Mouse (Mus musculus): ENCODE data around the gene Ilf2. TPM values are rescaled to one million over a fixed set of nuclear protein-coding genes. Genes with fewer than 3 reads are reported as not detected.

Gene Ilf2
- polyA plus RNA-seq, 1 experiment from 2014 or later = 183 TPM

- peaks cover 27% of the 10 kb centered on the region for H3K4me1 ChIP-seq
- H3K27ac ChIP-seq (replicated peaks) = no peak overlapping the region
- ATAC-seq (ENCODE audit: insufficient number of reproducible peaks, low FRiP score, low TSS enrichment, low read depth) = no peak
- peak overlapping the region; percentile 88; the same call in 1 of the 2 replicates for H3K4me2 ChIP-seq (replicated peaks)
- no peaks in the 10 kb centered on the region for H3K27me3 ChIP-seq
- no peaks in the 10 kb centered on the region for H3K9me3 ChIP-seq (replicated peaks)
- no peak overlapping the region for H3K9ac ChIP-seq
- H3K36me3 ChIP-seq = no peaks in the 10 kb centered on the region
- WGBS = 72% methylated on average over 9 of the region's 9 CpGs
- H3K4me3 ChIP-seq (replicated peaks) = peak overlapping the region; percentile 48; the same call in 1 of the 2 replicates
Measured at GRCm38 (mm10) chr3:90512948-90513642, 37.2 kb downstream of the Ilf2 start.

- no peaks in the 10 kb centered on the region for H3K27me3 ChIP-seq
- ATAC-seq (ENCODE audit: insufficient number of reproducible peaks, low FRiP score, low TSS enrichment, low read depth) = peak; percentile 49
- 5% methylated on average over 25 of the region's 25 CpGs for WGBS
- H3K27ac ChIP-seq (replicated peaks) = peak within 1 kb of the TSS; percentile 71
- peaks cover 24% of the 10 kb centered on the region for H3K4me1 ChIP-seq
- peak within 1 kb of the TSS; percentile 48 for H3K4me3 ChIP-seq (replicated peaks)
- peak within 1 kb of the TSS; percentile 21 for H3K9ac ChIP-seq
- no peaks in the 10 kb centered on the region for H3K9me3 ChIP-seq (replicated peaks)
- peak within 1 kb of the TSS; percentile 88 for H3K4me2 ChIP-seq (replicated peaks)
- no peaks in the 10 kb centered on the region for H3K36me3 ChIP-seq
Measured at GRCm38 (mm10) chr3:90513796-90514590, 38.1 kb downstream of the Ilf2 start, which contains the start of the genes S100a1 and S100a13. Gene S100a1, minus strand, starts transcription at chr3:90514392. Gene S100a13, plus strand, starts transcription at chr3:90514435.

- Histone ChIP-seq H3K4me2 (replicated peaks) (peak overlapping the region; percentile 88), H3K27me3 (no peaks in the 10 kb centered on the region), H3K36me3 (no peaks in the 10 kb centered on the region), H3K9ac (peak overlapping the region; percentile 21), H3K4me3 (replicated peaks) (peak overlapping the region; percentile 48), H3K4me1 (peaks cover 24% of the 10 kb centered on the region), H3K9me3 (replicated peaks) (no peaks in the 10 kb centered on the region), H3K27ac (replicated peaks) (peak overlapping the region; percentile 71)
- WGBS = under 1% methylated on average over 10 of the region's 10 CpGs
- peak; percentile 82 for ATAC-seq (ENCODE audit: insufficient number of reproducible peaks, low FRiP score, low TSS enrichment, low read depth)
Measured at GRCm38 (mm10) chr3:90514691-90515090, 38.8 kb downstream of the Ilf2 start.

- peak overlapping the region; percentile 88 for H3K4me2 ChIP-seq (replicated peaks)
- H3K27me3 ChIP-seq = no peaks in the 10 kb centered on the region
- H3K27ac ChIP-seq (replicated peaks) = no peak overlapping the region
- no peaks in the 10 kb centered on the region for H3K9me3 ChIP-seq (replicated peaks)
- ATAC-seq (ENCODE audit: insufficient number of reproducible peaks, low FRiP score, low TSS enrichment, low read depth) = no peak
- H3K4me3 ChIP-seq (replicated peaks) = peak overlapping the region; percentile 48
- no peaks in the 10 kb centered on the region for H3K36me3 ChIP-seq
- WGBS = 56% methylated on average over 1 of the region's 1 CpGs
- H3K9ac ChIP-seq = peak overlapping the region; percentile 21
- peaks cover 24% of the 10 kb centered on the region for H3K4me1 ChIP-seq
Measured at GRCm38 (mm10) chr3:90515242-90515641, 39.3 kb downstream of the Ilf2 start.

GRCm38 (mm10) chr3:90515789-90516188 is 39.9 kb downstream of the Ilf2 start:
- H3K36me3 ChIP-seq = no peaks in the 10 kb centered on the region
- WGBS = 92% methylated on average over 4 of the region's 4 CpGs
- H3K4me1 ChIP-seq = peaks cover 24% of the 10 kb centered on the region
- peak overlapping the region; percentile 88; the same call in 1 of the 2 replicates for H3K4me2 ChIP-seq (replicated peaks)
- no peak overlapping the region for H3K9ac ChIP-seq
- no peaks in the 10 kb centered on the region for H3K27me3 ChIP-seq
- H3K4me3 ChIP-seq (replicated peaks) = no peak overlapping the region
- H3K27ac ChIP-seq (replicated peaks) = no peak overlapping the region
- ATAC-seq (ENCODE audit: insufficient number of reproducible peaks, low FRiP score, low TSS enrichment, low read depth) = no peak
- no peaks in the 10 kb centered on the region for H3K9me3 ChIP-seq (replicated peaks)

GRCm38 (mm10) chr3:90517711-90518110 is 41.8 kb downstream of the Ilf2 start:
- ATAC-seq (ENCODE audit: insufficient number of reproducible peaks, low FRiP score, low TSS enrichment, low read depth) = no peak
- Histone ChIP-seq H3K4me3 (replicated peaks) (no peak overlapping the region), H3K9ac (no peak overlapping the region), H3K36me3 (no peaks in the 10 kb centered on the region), H3K27me3 (no peaks in the 10 kb centered on the region), H3K4me1 (peaks cover 24% of the 10 kb centered on the region), H3K4me2 (replicated peaks) (no peak overlapping the region), H3K9me3 (replicated peaks) (no peaks in the 10 kb centered on the region), H3K27ac (replicated peaks) (no peak overlapping the region)
- 78% methylated on average over 4 of the region's 4 CpGs for WGBS

- H3K4me2 ChIP-seq (replicated peaks) = no peak overlapping the region
- H3K9me3 ChIP-seq (replicated peaks) = no peaks in the 10 kb centered on the region
- no peak for ATAC-seq (ENCODE audit: insufficient number of reproducible peaks, low FRiP score, low TSS enrichment, low read depth)
- peak overlapping the region; percentile 80 for H3K27ac ChIP-seq (replicated peaks)
- no peak overlapping the region for H3K4me3 ChIP-seq (replicated peaks)
- no peaks in the 10 kb centered on the region for H3K36me3 ChIP-seq
- H3K27me3 ChIP-seq = no peaks in the 10 kb centered on the region
- H3K4me1 ChIP-seq = peaks cover 11% of the 10 kb centered on the region
- whole genome bisulfite sequencing = 50% methylated on average over 4 of the region's 4 CpGs
- H3K9ac ChIP-seq = no peak overlapping the region
Measured at GRCm38 (mm10) chr3:90525421-90525820, 49.5 kb downstream of the Ilf2 start.

GRCm38 (mm10) chr3:90526076-90526475 is 50.1 kb downstream of the Ilf2 start:
- Histone ChIP-seq H3K27ac (replicated peaks) (peak overlapping the region; percentile 80), H3K9ac (no peak overlapping the region), H3K36me3 (no peaks in the 10 kb centered on the region), H3K4me2 (replicated peaks) (0 out of 2 replicates have a peak overlapping the region, but pooled peaks have one; percentile 19), H3K9me3 (replicated peaks) (no peaks in the 10 kb centered on the region), H3K4me3 (replicated peaks) (no peak overlapping the region), H3K27me3 (no peaks in the 10 kb centered on the region), H3K4me1 (peaks cover 11% of the 10 kb centered on the region)
- WGBS = 61% methylated on average over 2 of the region's 2 CpGs
- peak; percentile 41; the same call in 1 of the 2 replicates for ATAC-seq (ENCODE audit: insufficient number of reproducible peaks, low FRiP score, low TSS enrichment, low read depth)

- peak within 1 kb of the TSS; percentile 33 for H3K4me2 ChIP-seq (replicated peaks)
- H3K27ac ChIP-seq (replicated peaks) = peak within 1 kb of the TSS; percentile 80
- 46% methylated on average over 5 of the region's 5 CpGs for WGBS
- H3K27me3 ChIP-seq = no peaks in the 10 kb centered on the region
- ATAC-seq (ENCODE audit: insufficient number of reproducible peaks, low FRiP score, low TSS enrichment, low read depth) = peak; percentile 74
- no peak within 1 kb of the TSS for H3K9ac ChIP-seq
- H3K4me3 ChIP-seq (replicated peaks) = peak within 1 kb of the TSS; percentile 32
- H3K36me3 ChIP-seq = no peaks in the 10 kb centered on the region
- H3K9me3 ChIP-seq (replicated peaks) = no peaks in the 10 kb centered on the region
- peaks cover 11% of the 10 kb centered on the region for H3K4me1 ChIP-seq
Measured at GRCm38 (mm10) chr3:90526580-90526979, 50.7 kb downstream of the Ilf2 start, which contains the start of gene S100a14. Gene S100a14, plus strand, starts transcription at chr3:90526856.

- 84% methylated on average over 7 of the region's 7 CpGs for WGBS
- Histone ChIP-seq H3K4me1 (peaks cover 11% of the 10 kb centered on the region), H3K27me3 (no peaks in the 10 kb centered on the region), H3K36me3 (no peaks in the 10 kb centered on the region), H3K9me3 (replicated peaks) (no peaks in the 10 kb centered on the region), H3K27ac (replicated peaks) (peak overlapping the region; percentile 66), H3K4me2 (replicated peaks) (peak overlapping the region; percentile 33), H3K4me3 (replicated peaks) (peak overlapping the region; percentile 32), H3K9ac (no peak overlapping the region)
- 0 out of 2 replicates have a peak, but pooled peaks have one; percentile 12 for ATAC-seq (ENCODE audit: insufficient number of reproducible peaks, low FRiP score, low TSS enrichment, low read depth)
Measured at GRCm38 (mm10) chr3:90527291-90527873, 51.5 kb downstream of the Ilf2 start.

- H3K4me1 ChIP-seq = no peaks in the 10 kb centered on the region
- H3K4me2 ChIP-seq (replicated peaks) = no peak overlapping the region
- no peak for ATAC-seq (ENCODE audit: insufficient number of reproducible peaks, low FRiP score, low TSS enrichment, low read depth)
- no peak overlapping the region for H3K4me3 ChIP-seq (replicated peaks)
- H3K9me3 ChIP-seq (replicated peaks) = no peaks in the 10 kb centered on the region
- 54% methylated on average over 5 of the region's 5 CpGs for WGBS
- H3K36me3 ChIP-seq = no peaks in the 10 kb centered on the region
- H3K9ac ChIP-seq = no peak overlapping the region
- H3K27ac ChIP-seq (replicated peaks) = no peak overlapping the region
- H3K27me3 ChIP-seq = no peaks in the 10 kb centered on the region
Measured at GRCm38 (mm10) chr3:90531713-90532112, 55.8 kb downstream of the Ilf2 start.
